Mouse (Mus musculus): ENCODE measurements around the gene Cdon.

DNA sequence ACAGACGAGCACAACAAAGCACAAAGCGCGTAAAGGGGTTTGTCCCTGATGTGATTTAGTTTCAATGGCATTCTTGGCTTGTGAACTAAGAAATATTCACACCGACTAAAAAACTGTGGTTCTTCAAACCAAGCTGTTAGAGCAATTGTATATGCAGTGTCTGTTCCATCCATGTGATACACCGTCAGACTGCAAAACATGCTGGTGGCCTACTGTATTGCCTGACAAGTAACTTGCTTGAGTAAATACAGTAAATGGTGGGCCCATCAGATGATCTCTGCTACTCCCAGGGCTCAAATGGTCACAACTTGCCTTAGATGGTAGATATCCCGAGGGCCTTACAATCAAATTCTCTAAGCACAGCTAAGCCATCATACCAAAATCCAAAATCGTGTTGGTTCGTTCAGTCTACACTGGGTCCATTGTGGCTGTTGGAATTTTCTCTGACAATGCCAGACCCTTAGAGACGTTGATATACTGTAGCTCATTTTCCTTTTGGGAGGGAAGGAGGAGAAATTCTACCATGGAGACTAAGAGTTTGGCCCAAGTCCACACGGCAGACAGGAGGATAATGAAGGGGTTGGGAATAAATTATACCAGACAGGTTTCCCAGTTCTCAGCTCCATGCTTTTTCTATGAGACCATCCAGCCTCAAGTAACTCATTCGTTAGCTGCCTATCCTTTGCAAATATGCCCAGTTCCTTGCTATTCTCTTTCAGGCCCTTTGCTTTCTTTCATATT lies 9.5 kb upstream of the Cdon start:
- TF ChIP-seq POLR2A (IDR thresholded peaks at IDR 0.05; ENCODE audit: insufficient read depth, low read length) = no peak
- no peak for TF ChIP-seq CTCF (IDR thresholded peaks at IDR 0.05; ENCODE audit: low read depth, low read length)
- no peak for TF ChIP-seq EP300 (IDR thresholded peaks at IDR 0.05; ENCODE audit: insufficient read depth, low read depth, low read length)

All from ES-Bruce4 (cell line).